Mouse (Mus musculus) embryonic facial prominence, embryonic 15.5 days (tissue): ENCODE results near the gene Tert. TPM values are rescaled to one million over a fixed set of nuclear protein-coding genes. Genes with fewer than 3 reads are reported as not detected.

Experiments
- ATAC-seq: fragments of 200-750 bp; cut with Nextera tagmentation; 2 replicates; pipeline ENCODE4 v1.8.0; 2017; ENCODE audit warnings: low read depth, moderate TSS enrichment; ENCODE audit not compliant: insufficient number of reproducible peaks, low FRiP score, low TSS enrichment
- H3K27ac ChIP-seq: fragments of 300-500 bp; sonication (generic); replicated peaks from 2 replicates; pipeline ENCODE4 v1.5.1; 2015; ENCODE audit warnings: mild to moderate bottlenecking, inconsistent platforms
- H3K27me3 ChIP-seq: fragments of 300-500 bp; sonication (generic); 2 replicates; pipeline ENCODE4 v1.6.1; 2015; ENCODE audit warnings: inconsistent platforms
- H3K36me3 ChIP-seq: fragments of 300-500 bp; sonication (generic); 2 replicates; pipeline ENCODE4 v1.6.1; 2015; ENCODE audit warnings: mild to moderate bottlenecking, inconsistent platforms
- H3K4me1 ChIP-seq: fragments of 300-500 bp; sonication (generic); 2 replicates; pipeline ENCODE4 v1.6.1; 2015; ENCODE audit warnings: inconsistent platforms
- H3K4me2 ChIP-seq: fragments of 300-500 bp; sonication (generic); replicated peaks from 2 replicates; pipeline ENCODE4 v1.6.1; 2015; ENCODE audit warnings: mild to moderate bottlenecking, inconsistent platforms
- H3K4me3 ChIP-seq: fragments of 300-500 bp; sonication (generic); replicated peaks from 2 replicates; pipeline ENCODE4 v1.5.1; 2015; ENCODE audit warnings: mild to moderate bottlenecking, inconsistent platforms
- H3K9ac ChIP-seq: fragments of 300-500 bp; sonication (generic); 2 replicates; pipeline ENCODE4 v1.6.1; 2015; ENCODE audit warnings: inconsistent platforms
- H3K9me3 ChIP-seq: fragments of 300-500 bp; sonication (generic); replicated peaks from 2 replicates; pipeline ENCODE4 v1.6.1; 2016; ENCODE audit warnings: inconsistent platforms
- WGBS: fragments of 180-500 bp; shearing (Covaris S2); methylation state at CpG from one replicate; pipeline ENCODE4 v1.1.7; 2015; 5-methylcytosine and 5-hydroxymethylcytosine counted together
- polyA plus RNA-seq: library from polyadenylated mRNA; unstranded; fragments of >200 nt; fragmentation: Nextera tagmentation; extraction: Ambion mirVana; gene quantifications from 2 replicates; pipeline ENCODE4 v1.2.1, GENCODE M21; 2015

The Tert gene
- 4.6 and 4.9 TPM in 2 replicates for polyA plus RNA-seq

- peak; percentile 71 for ATAC-seq
- no peaks in the 10 kb centered on the region for H3K9me3 ChIP-seq
- no peak within 1 kb of the TSS for H3K27ac ChIP-seq
- peak within 1 kb of the TSS; percentile 57 for H3K9ac ChIP-seq
- H3K27me3 ChIP-seq = no peaks in the 10 kb centered on the region
- peaks cover 13% of the 10 kb centered on the region for H3K4me1 ChIP-seq
- peak within 1 kb of the TSS; percentile 69 for H3K4me3 ChIP-seq
- peak within 1 kb of the TSS; percentile 96 for H3K4me2 ChIP-seq
- 8% methylated on average over 47 of the region's 47 CpGs for WGBS
- H3K36me3 ChIP-seq = peaks cover 3% of the 10 kb centered on the region; the same call in 1 of the 2 replicates
These were observed at the start of gene Tert for GRCm38 (mm10) chr13:73626745-73627549. TSS of gene Tert (plus strand) at chr13:73626911.

GRCm38 (mm10) chr13:73577277-73577676 is 49.4 kb upstream of the Tert start:
- Histone ChIP-seq H3K4me1 (no peaks in the 10 kb centered on the region), H3K36me3 (no peaks in the 10 kb centered on the region), H3K4me3 (no peak overlapping the region), H3K4me2 (no peak overlapping the region), H3K9ac (no peak overlapping the region), H3K27me3 (no peaks in the 10 kb centered on the region), H3K9me3 (no peaks in the 10 kb centered on the region), H3K27ac (no peak overlapping the region)
- 65% methylated on average over 2 of the region's 2 CpGs for WGBS
- ATAC-seq = no peak

DNA sequence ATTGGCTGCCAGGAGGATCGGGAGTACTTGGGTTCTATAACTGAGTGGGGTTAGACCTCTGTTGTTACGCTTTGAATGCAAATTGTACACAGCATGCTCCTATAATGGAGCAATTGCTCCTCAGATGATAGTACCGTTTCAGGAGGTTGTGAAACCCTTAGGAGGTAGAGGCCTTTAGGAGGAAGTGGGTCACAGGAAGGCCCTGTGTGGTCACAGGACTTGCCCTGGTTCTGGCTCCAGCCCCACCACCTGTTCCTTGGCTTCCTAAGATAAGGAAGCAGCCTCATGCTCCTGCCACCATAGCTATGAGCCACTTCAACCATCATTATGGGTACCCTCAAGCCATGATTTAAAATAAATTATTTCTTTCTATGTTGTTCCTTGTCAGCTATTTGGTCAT is 35.2 kb upstream of the Tert start:
- Histone ChIP-seq H3K4me3 (no peak overlapping the region), H3K27ac (no peak overlapping the region), H3K9me3 (no peaks in the 10 kb centered on the region), H3K27me3 (peaks cover 14% of the 10 kb centered on the region; the same call in 1 of the 2 replicates), H3K4me2 (no peak overlapping the region), H3K4me1 (no peaks in the 10 kb centered on the region), H3K9ac (no peak overlapping the region), H3K36me3 (no peaks in the 10 kb centered on the region)
- WGBS = 85% methylated on average over 3 of the region's 3 CpGs
- ATAC-seq = no peak

DNA sequence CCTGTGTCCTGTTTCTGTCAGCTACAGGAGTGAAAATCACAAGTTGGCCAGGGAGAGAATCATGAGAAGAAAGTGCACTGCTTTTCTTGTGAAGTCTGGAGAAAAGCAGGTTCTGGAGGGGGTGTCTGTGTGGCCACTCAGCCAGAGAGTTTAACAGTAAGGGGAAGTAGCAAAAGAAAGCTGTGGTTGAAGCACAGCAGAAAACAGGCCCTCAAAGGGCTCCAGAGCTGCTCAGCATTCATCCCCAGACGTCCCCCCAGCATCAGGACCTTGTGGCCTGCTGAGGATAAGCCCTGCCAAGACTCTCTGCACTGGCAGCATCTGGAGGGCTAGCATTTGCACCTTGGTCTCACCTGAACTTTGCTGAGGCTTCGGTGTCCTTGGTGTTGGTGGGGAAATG is 34.2 kb upstream of the Tert start:
- H3K27me3 ChIP-seq = peaks cover 20% of the 10 kb centered on the region; the same call in 1 of the 2 replicates
- ATAC-seq = no peak
- 42% methylated on average over 2 of the region's 2 CpGs for WGBS
- H3K4me1 ChIP-seq = no peaks in the 10 kb centered on the region
- H3K36me3 ChIP-seq = no peaks in the 10 kb centered on the region
- no peaks in the 10 kb centered on the region for H3K9me3 ChIP-seq
- H3K9ac ChIP-seq = no peak overlapping the region
- H3K4me3 ChIP-seq = no peak overlapping the region
- no peak overlapping the region for H3K27ac ChIP-seq
- no peak overlapping the region for H3K4me2 ChIP-seq

DNA sequence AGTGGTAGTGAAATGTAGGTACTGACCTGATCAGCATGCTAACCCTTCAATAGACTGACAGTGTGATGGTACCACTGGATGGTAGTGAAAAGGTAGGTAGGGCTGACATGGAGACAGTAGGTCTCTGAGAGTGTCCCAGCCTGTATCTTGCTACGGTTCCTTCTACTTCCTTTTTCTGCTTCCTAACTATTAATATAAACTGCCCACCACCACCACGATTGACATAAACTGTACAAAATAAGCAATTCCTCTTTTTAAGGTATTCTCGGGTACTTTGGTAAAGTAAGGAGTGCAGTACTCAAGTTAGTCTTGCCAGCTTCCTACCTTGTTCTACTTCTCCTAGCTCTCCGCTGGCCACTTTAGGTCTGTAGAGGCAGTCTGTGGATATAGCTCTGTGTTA is 30.4 kb upstream of the Tert start:
- Histone ChIP-seq H3K36me3 (no peaks in the 10 kb centered on the region), H3K4me1 (no peaks in the 10 kb centered on the region), H3K27me3 (peaks cover 18% of the 10 kb centered on the region; the same call in 1 of the 2 replicates), H3K9ac (no peak overlapping the region), H3K4me3 (no peak overlapping the region), H3K4me2 (no peak overlapping the region), H3K27ac (no peak overlapping the region), H3K9me3 (no peaks in the 10 kb centered on the region)
- no peak for ATAC-seq
- 71% methylated on average over 4 of the region's 4 CpGs for WGBS

DNA sequence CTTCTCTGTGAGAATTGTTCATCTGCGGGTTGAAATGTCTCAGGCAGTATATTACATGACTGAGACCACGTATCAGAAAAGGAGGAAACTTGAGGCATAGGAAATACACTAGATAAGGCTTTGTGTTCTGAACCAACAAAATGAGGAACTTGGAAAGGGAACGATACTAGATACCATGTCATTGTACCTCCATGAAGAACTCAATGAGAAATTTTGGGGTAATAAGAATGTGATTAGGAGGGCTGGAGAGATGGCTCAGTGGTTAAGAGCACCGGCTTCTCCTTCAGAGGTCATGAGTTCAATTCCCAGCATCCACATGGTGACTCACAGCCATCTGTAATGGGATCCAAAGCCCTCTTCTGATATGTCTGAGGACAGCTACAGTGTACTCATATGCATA is 26.5 kb upstream of the Tert start:
- 74% methylated on average over 4 of the region's 4 CpGs for WGBS

DNA sequence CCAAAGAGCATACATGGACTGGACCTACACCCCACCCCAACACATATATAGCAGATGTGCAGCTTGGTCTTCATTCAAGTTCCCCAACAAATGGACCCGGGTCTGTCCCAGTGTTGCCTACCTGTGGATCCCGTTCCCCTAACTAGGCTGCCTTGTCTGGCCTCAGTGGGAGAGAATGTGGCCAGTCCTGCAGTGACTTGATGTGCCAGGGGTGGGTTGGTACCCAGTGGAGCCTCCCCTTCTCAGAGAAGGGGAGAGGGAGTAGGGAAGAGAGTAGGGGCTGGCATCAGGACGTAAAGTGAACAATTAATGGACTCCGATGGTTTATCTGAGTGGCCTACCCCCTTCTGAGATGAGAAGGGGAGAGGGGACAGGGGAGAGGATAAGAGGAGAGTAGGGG is 23.7 kb upstream of the Tert start:
- Histone ChIP-seq H3K4me2 (peak overlapping the region; percentile 85), H3K4me1 (peaks cover 17% of the 10 kb centered on the region), H3K27ac (no peak overlapping the region), H3K9me3 (no peaks in the 10 kb centered on the region), H3K27me3 (no peaks in the 10 kb centered on the region), H3K4me3 (peak overlapping the region; percentile 86), H3K9ac (no peak overlapping the region), H3K36me3 (peaks cover 20% of the 10 kb centered on the region)
- 47% methylated on average over 4 of the region's 4 CpGs for WGBS
- ATAC-seq = no peak

More for the DNA sequence above, 26.5 kb upstream of the Tert start:
- H3K27me3 ChIP-seq = peaks cover 12% of the 10 kb centered on the region; the same call in 1 of the 2 replicates
- no peak overlapping the region for H3K4me3 ChIP-seq
- H3K4me2 ChIP-seq = no peak overlapping the region
- H3K36me3 ChIP-seq = no peaks in the 10 kb centered on the region
- ATAC-seq = no peak
- H3K27ac ChIP-seq = no peak overlapping the region
- H3K4me1 ChIP-seq = peaks cover 12% of the 10 kb centered on the region
- no peaks in the 10 kb centered on the region for H3K9me3 ChIP-seq
- H3K9ac ChIP-seq = no peak overlapping the region

DNA sequence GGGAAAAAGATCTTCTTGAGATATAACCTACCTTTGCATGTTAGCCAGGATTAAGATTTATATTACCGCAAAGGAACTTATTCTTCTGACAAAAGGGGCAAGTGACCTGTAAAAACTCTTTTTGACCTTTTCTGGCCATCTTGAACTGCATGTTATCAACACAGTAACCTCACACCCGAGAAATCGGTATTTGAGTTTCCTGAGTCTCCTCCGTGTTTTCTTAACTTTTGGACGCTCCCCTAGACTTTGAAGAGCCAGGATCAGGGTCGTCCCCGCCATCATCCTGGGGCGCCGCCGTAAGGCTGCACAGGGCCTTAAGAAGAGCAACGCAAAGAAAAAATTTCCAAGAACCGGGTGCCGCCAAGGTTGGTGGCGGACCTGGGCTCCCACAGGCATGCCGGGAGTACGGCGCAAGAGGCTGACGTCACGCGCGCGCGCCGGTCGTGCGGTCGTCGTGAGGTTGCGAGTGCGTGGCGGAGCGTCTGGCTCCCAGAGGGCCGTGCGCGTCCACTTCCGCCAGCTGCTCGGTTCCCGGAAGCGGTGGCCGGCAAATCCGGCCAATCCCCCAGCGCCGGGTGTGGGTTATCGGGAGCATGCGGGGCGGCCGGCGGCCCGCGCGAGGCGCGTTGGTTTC is 23.1 kb upstream of the Tert start, which contains the start of gene Clptm1l:
Clptm1l (plus strand) TSS at position 485 of the 634 bp plus-strand sequence.
- Histone ChIP-seq H3K9ac (peak within 1 kb of the TSS; percentile 72), H3K9me3 (no peaks in the 10 kb centered on the region), H3K4me1 (peaks cover 17% of the 10 kb centered on the region), H3K4me2 (peak within 1 kb of the TSS; percentile 85), H3K4me3 (peak within 1 kb of the TSS; percentile 86), H3K27me3 (no peaks in the 10 kb centered on the region), H3K36me3 (peaks cover 26% of the 10 kb centered on the region), H3K27ac (peak within 1 kb of the TSS; percentile 73)
- ATAC-seq = peak; percentile 96
- WGBS = 1% methylated on average over 51 of the region's 53 CpGs

DNA sequence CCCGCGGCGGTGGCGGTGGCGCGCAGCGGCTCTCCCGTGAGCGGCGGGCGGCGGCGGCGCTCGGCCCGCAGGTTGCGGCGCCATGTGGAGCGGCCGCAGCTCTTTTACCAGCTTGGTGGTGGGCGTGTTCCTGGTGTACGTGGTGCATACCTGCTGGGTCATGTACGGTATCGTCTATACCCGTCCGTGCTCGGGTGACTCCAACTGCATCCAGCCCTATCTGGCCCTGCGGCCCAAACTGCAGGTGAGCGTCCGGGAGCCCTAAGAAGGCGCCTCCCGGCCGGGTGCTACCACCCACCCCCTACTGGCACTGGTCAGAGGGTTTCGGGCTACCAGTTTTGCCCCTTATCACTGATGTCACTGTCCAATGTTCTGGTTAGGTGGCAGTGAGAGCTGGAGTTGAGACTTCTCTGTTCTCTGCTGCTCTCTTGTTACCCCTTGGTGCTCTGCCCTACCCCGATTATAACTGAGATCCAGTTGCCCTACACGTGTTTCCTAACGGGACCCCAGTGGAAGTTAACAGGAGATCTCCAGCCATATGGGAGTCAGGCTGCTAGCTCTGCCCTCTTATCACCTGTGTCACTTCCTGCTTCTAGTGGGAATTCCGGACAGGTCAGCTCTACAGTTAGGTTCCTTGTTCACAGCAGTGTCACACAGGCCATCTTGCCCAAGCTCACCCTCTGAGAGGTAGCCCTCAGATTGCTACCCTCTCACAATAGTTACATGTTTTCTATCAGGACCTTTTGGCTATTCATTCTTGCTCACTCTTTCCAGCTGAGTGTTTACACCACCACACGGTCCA is 22.4 kb upstream of the Tert start:
- no peaks in the 10 kb centered on the region for H3K27me3 ChIP-seq
- H3K9ac ChIP-seq = peak overlapping the region; percentile 72
- no peaks in the 10 kb centered on the region for H3K9me3 ChIP-seq
- H3K27ac ChIP-seq = peak overlapping the region; percentile 45; the same call in 1 of the 2 replicates
- peak overlapping the region; percentile 86 for H3K4me3 ChIP-seq
- ATAC-seq = peak; percentile 81
- peaks cover 17% of the 10 kb centered on the region for H3K4me1 ChIP-seq
- WGBS = 3% methylated on average over 39 of the region's 39 CpGs
- peak overlapping the region; percentile 85 for H3K4me2 ChIP-seq
- peaks cover 33% of the 10 kb centered on the region for H3K36me3 ChIP-seq

DNA sequence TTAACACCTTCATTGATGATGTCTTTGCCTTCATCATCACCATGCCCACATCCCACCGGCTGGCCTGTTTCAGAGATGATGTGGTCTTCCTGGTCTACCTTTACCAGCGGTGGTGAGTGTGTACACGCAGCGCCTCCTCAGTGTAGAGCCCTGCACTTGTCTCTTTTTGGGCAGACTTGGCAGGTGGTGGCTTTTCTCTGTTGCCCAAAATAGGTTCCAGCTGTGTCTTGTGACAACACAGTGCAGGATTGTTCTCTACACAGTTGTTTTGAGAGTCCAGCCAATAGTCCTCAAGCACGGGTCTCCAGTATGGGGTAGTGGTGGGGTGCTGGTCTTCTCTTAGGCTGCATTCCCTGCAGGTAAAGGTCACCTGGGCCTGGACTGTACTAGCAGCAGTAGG is 8.3 kb upstream of the Tert start:
- no peak overlapping the region for H3K4me2 ChIP-seq
- H3K4me3 ChIP-seq = no peak overlapping the region
- no peaks in the 10 kb centered on the region for H3K27me3 ChIP-seq
- no peaks in the 10 kb centered on the region for H3K4me1 ChIP-seq
- no peak overlapping the region for H3K27ac ChIP-seq
- H3K9me3 ChIP-seq = no peaks in the 10 kb centered on the region
- H3K36me3 ChIP-seq = peaks cover 86% of the 10 kb centered on the region
- no peak for ATAC-seq
- 87% methylated on average over 5 of the region's 5 CpGs for WGBS
- H3K9ac ChIP-seq = no peak overlapping the region

DNA sequence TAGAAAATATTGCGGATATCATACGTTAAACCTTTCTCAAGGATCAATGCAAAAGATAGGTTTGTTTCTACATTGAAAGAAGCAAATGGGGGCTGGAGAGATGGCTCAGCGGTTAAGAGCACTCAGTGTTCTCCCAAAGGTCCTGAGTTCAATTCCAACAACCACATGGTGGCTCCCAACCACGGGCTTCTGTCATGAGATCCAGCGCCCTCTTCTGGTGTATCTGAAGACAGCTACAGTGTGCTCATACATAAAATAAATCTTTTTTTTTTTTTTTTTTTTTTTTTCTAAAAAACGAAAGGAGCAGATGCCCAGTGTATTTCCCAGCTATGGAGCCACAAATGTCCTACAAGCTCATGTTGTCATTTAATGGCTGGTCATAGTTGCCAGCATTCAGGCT is 6.1 kb upstream of the Tert start:
- Histone ChIP-seq H3K36me3 (peaks cover 64% of the 10 kb centered on the region), H3K4me1 (no peaks in the 10 kb centered on the region)
- WGBS = 68% methylated on average over 6 of the region's 6 CpGs

More for the DNA sequence above, 6.1 kb upstream of the Tert start:
- H3K4me3 ChIP-seq = no peak overlapping the region
- no peak overlapping the region for H3K27ac ChIP-seq
- H3K9me3 ChIP-seq = no peaks in the 10 kb centered on the region
- H3K27me3 ChIP-seq = no peaks in the 10 kb centered on the region
- ATAC-seq = no peak
- no peak overlapping the region for H3K4me2 ChIP-seq
- no peak overlapping the region for H3K9ac ChIP-seq
